Mouse (Mus musculus) liver, embryonic 14.5 days (tissue): ENCODE results near the gene Pml.

Source experiments
- CTCF ChIP-seq: IDR thresholded peaks from 2 replicates; pipeline ENCODE4 v1.5.1; 2016; ENCODE audit warnings: antibody characterized with exemption, low read depth, control low read depth
- EP300 ChIP-seq: IDR thresholded peaks from 2 replicates; pipeline ENCODE4 v1.6.1; 2016; ENCODE audit warnings: antibody characterized with exemption, low read depth

- TF ChIP-seq CTCF (no peak), EP300 (peak; percentile 86)
These were observed 3.4 kb downstream of the Pml start for GRCm38 (mm10) chr9:58246083-58246591.
